Mouse (Mus musculus) stomach, embryonic 16.5 days (tissue): ENCODE measurements at regions not wholly inside any gene's neighbourhood (a gene's known extent, or its start where the extent isn't known, plus 50 kb on each side); places are given as distances from the start of the nearest gene placed in this dataset.

ENCODE experiments used
- ATAC-seq: fragments of 200-750 bp; cut with Nextera tagmentation; 2 replicates; pipeline ENCODE4 v1.8.0; 2017; ENCODE audit warnings: moderate number of reproducible peaks, moderate TSS enrichment; ENCODE audit not compliant: insufficient read depth, low FRiP score
- H3K27ac ChIP-seq: fragments of 300-500 bp; sonication (generic); 2 replicates; pipeline ENCODE4 v1.5.1; 2014; ENCODE audit warnings: low read length
- H3K27me3 ChIP-seq: fragments of 300-500 bp; sonication (generic); 2 replicates; pipeline ENCODE4 v1.6.1; 2014; ENCODE audit warnings: low read length, control low read depth, mixed read lengths; ENCODE audit not compliant: control insufficient read depth, insufficient read depth
- H3K36me3 ChIP-seq: fragments of 300-500 bp; sonication (generic); 2 replicates; pipeline ENCODE4 v1.6.1; 2014; ENCODE audit warnings: low read length; ENCODE audit not compliant: control insufficient read depth, insufficient read depth
- H3K4me1 ChIP-seq: fragments of 300-500 bp; sonication (generic); 2 replicates; pipeline ENCODE4 v1.6.1; 2014; ENCODE audit warnings: low read length, control low read depth, mixed read lengths; ENCODE audit not compliant: control insufficient read depth, insufficient read depth
- H3K4me2 ChIP-seq: fragments of 300-500 bp; sonication (generic); 2 replicates; pipeline ENCODE4 v1.6.1; 2014; ENCODE audit warnings: low read depth, low read length, mixed read lengths
- H3K4me3 ChIP-seq: fragments of 300-500 bp; sonication (generic); replicated peaks from 2 replicates; pipeline ENCODE4 v1.5.1; 2014; ENCODE audit warnings: mild to moderate bottlenecking, low read length
- H3K9ac ChIP-seq: fragments of 300-500 bp; sonication (generic); 2 replicates; pipeline ENCODE4 v1.6.1; 2014; ENCODE audit warnings: low read length
- H3K9me3 ChIP-seq: fragments of 300-500 bp; sonication (generic); replicated peaks from 2 replicates; pipeline ENCODE4 v1.6.1; 2016; ENCODE audit warnings: low read length, control low read depth; ENCODE audit not compliant: control insufficient read depth
- WGBS: fragments of 180-500 bp; shearing (Covaris S2); extraction: QIAGEN DNeasy Blood & Tissue Kit; methylation state at CpG from one replicate; pipeline ENCODE4 v1.1.7; 2014; 5-methylcytosine and 5-hydroxymethylcytosine counted together

GRCm38 (mm10) chr1:43882576-43882975 lies 50.9 kb upstream of the Tpp2 start:
- 30% methylated on average over 11 of the region's 11 CpGs for WGBS
- Histone ChIP-seq H3K9ac (no peak overlapping the region), H3K27me3 (no peaks in the 10 kb centered on the region), H3K4me2 (no peak overlapping the region), H3K4me1 (no peaks in the 10 kb centered on the region), H3K27ac (no peak overlapping the region), H3K4me3 (no peak overlapping the region), H3K36me3 (no peaks in the 10 kb centered on the region), H3K9me3 (no peaks in the 10 kb centered on the region)
- no peak for ATAC-seq

DNA sequence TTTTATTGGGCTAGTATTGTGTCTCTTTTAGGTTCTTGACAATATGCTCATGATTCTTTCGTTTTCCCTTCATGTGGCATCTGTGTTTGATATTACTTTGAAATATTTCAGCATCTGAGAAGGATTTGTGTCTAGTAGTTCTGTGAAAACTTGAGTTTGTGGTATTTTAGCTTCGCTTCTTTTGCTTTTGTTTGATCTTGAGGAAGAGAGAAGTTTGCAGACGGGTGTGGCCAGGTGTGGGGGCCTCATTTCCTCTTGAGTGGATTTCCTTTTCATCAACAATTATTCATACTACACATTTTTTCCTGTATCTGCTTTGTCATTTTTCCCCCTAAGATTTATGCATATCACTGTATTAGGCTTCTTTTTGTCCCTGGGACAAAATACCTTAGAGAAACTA lies 52.8 kb upstream of the Uxs1 start:
- Histone ChIP-seq H3K4me3 (no peak overlapping the region), H3K4me1 (no peaks in the 10 kb centered on the region), H3K27ac (no peak overlapping the region), H3K9me3 (no peaks in the 10 kb centered on the region), H3K9ac (no peak overlapping the region), H3K36me3 (no peaks in the 10 kb centered on the region), H3K27me3 (no peaks in the 10 kb centered on the region), H3K4me2 (no peak overlapping the region)
- WGBS, result 63% methylated on average over 3 of the region's 3 CpGs
- no peak for ATAC-seq

DNA sequence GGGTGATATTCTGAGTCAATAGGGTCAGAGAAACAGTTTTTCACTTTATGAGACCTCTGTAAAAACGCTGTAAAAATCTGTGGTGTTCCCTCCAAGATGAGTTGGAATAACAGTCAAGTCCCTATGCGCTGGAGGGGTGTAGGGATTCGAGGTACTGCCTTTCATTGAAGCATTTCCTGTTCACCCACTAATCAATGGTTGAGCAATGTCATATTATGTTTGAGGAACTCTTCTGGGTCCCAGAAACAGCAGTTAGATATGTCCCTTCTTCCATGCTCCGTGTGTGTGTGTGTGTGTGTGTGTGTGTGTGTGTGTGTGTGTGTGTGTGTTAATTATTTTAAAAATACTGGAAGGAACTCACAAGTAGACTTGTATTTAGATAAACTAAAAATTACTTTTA lies 52.3 kb upstream of the Uxs1 start:
- no peak overlapping the region for H3K4me2 ChIP-seq
- H3K36me3 ChIP-seq, result no peaks in the 10 kb centered on the region
- no peak overlapping the region for H3K9ac ChIP-seq
- no peaks in the 10 kb centered on the region for H3K4me1 ChIP-seq
- no peaks in the 10 kb centered on the region for H3K27me3 ChIP-seq
- WGBS, result 70% methylated on average over 4 of the region's 4 CpGs
- no peak overlapping the region; the same call in 1 of the 2 replicates for H3K27ac ChIP-seq
- no peaks in the 10 kb centered on the region for H3K9me3 ChIP-seq
- no peak for ATAC-seq
- no peak overlapping the region for H3K4me3 ChIP-seq

DNA sequence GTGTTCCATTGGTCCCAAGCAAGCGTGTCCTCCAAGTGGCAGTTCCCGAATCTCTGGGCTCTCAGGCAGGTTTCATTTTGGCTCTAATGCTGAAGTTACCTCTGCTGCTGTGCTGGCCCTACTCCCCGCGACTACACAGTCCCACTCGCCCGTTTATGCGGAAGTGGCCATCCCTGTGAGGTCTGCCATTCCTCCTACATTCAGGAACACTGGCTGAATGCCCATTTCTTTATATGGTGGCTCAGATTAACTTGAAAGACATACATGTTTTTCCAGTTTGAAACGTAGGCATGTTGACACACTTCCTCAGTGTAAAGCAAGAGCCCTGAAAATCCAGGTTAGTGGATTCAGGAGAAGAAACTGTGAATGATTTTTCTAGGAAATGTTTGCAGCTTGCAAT lies 51.6 kb upstream of the Uxs1 start:
- no peak overlapping the region for H3K4me3 ChIP-seq
- H3K9me3 ChIP-seq, result no peaks in the 10 kb centered on the region
- no peak overlapping the region for H3K27ac ChIP-seq
- H3K9ac ChIP-seq, result no peak overlapping the region
- H3K36me3 ChIP-seq, result no peaks in the 10 kb centered on the region
- H3K27me3 ChIP-seq, result no peaks in the 10 kb centered on the region
- 70% methylated on average over 8 of the region's 8 CpGs for whole genome bisulfite sequencing
- ATAC-seq, result peak; percentile 56; the same call in 1 of the 2 replicates
- H3K4me2 ChIP-seq, result no peak overlapping the region
- H3K4me1 ChIP-seq, result no peaks in the 10 kb centered on the region

DNA sequence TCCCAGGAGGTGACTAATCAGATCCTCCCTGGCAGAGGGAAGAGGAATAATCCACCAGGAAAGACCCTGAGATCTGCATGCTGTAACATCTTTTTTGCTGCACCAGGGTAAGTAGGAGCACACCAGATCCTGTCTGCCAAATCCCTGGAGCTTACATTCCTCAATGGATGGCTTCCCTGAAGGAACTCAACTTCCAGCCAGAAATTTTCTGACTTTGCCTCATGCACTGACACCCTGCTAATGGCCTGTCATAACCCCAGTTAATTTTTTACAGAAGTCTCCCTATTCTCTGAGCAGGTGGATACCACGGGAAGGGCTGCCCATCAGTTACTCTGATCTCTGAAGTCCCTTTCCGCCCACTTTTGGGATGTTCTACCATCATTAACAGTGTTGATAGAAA lies 50.6 kb upstream of the Uxs1 start:
- Histone ChIP-seq H3K36me3 (no peaks in the 10 kb centered on the region), H3K9me3 (no peaks in the 10 kb centered on the region), H3K4me2 (no peak overlapping the region), H3K4me3 (no peak overlapping the region), H3K27me3 (no peaks in the 10 kb centered on the region), H3K4me1 (no peaks in the 10 kb centered on the region), H3K9ac (no peak overlapping the region), H3K27ac (no peak overlapping the region)
- WGBS, result 68% methylated on average over 2 of the region's 2 CpGs
- ATAC-seq, result no peak

GRCm38 (mm10) chr1:43877704-43878103 lies 50.1 kb upstream of the Uxs1 start:
- Histone ChIP-seq H3K9me3 (no peaks in the 10 kb centered on the region), H3K4me1 (no peaks in the 10 kb centered on the region), H3K4me3 (no peak overlapping the region), H3K36me3 (no peaks in the 10 kb centered on the region), H3K27ac (no peak overlapping the region), H3K4me2 (no peak overlapping the region), H3K9ac (no peak overlapping the region), H3K27me3 (no peaks in the 10 kb centered on the region)
- no peak for ATAC-seq
